Mouse (Mus musculus) urinary bladder, adult 18-20 months (tissue): ENCODE data around the gene Drap1.
"Not testable (repeated sequence)": the region's sequence is repeated elsewhere in the genome, so short reads cannot be mapped to it uniquely, and the experiment has no call there.

Experiments used
- DNase-seq, 2 experiments: peaks; one replicate each; pipeline ENCODE4 v3.0.0; 2022; ENCODE audit warnings: low spot score in 2 of 2, mixed read lengths in 2 of 2

Gene Drap1

DNA sequence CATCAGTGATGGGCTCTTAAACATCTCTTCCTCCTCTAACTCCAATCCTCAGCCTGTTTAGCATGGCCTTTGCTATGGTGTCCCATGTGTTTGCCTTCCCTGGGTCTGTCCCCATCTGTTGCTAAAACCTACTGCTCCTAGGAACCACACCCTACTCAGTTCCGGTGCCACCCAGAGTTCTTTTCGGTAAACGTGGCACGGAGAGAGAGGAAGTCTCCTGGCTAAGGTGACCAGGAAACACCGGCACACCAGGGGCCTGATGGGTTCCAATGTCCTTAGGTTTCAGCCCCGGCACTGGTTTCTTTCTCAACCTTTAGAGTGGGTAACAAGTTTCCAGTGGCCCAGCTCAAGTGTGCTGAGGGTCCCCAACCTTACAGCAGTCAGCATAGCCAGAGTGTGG, 4.2 kb downstream of the Drap1 start:
- DNase-seq: no peak

DNA sequence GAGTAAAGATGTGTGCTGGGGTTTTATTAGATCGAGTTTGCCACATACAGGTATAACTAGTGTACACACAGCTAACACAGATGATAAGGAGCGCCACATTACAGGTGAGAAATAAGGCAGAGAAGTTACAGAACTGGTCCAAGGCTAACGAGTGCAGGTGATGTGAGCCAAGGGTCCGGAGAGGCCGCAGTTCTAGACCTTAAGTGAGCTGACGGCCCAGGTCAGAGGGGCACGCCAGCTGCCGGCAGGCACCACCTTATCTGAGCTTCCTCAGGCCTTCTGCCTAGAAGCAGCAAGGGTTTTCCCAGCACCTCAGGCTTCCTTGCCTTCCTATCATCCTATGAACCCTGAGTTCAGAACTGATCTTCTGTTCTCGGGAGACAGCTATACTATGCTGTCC, 5.1 kb downstream of the Drap1 start:
- DNase-seq: no peak

DNA sequence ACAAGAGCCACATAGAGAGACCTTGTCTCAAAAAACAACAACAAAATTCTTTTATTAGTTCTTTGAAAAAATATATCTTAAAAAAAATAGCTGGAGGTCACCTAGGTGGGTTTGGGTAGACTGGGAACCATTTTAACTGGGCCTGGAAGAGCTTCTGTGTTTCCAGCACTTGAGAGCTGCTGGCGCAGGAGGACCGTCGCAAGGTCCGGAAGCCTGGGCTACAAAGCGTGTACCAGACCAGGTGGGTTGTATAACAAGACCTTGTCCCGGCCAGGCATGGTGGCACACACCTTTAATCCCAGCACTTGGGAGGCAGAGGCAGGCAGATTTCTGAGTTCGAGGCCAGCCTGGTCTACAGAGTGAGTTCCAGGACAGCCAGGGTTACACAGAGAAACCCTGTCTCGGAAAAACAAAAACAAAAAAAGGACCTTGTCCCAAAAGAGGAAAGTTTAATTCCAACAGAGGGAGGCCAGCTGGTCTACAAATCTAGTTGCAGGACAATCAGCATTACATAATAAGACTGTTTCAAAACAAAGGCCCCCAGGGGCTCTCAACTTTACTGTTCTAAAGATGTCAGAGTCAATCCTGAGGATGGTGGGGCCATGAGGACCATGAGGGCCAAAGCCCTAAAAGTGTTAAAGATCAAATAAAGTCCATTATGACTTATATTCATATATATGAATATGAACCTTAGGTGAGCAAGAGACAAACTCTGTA, 5.9 kb downstream of the Drap1 start:
- no peak for DNase-seq

DNA sequence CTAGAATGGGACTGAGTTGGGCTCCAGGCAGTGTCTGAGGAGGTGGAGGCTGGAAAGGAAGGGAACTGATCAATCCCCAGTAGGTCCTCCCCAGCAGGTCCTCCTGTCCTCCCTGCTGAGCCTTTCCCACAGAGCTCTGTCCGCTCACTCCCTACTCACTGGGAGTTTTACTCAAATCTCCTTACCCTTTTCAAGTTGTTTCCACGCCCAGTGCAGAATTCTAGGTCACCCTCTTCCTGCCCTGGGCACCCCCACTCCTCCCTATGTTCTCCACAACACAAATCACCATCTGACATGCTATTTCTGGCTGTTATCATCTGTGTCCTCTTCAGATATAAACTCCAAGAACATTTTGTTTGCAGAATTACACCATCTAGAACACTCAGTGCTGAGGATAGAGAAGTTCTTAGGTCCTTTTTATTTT, 10.2 kb downstream of the Drap1 start:
- peak in 1 of 2 experiments; percentile 41 for DNase-seq

DNA sequence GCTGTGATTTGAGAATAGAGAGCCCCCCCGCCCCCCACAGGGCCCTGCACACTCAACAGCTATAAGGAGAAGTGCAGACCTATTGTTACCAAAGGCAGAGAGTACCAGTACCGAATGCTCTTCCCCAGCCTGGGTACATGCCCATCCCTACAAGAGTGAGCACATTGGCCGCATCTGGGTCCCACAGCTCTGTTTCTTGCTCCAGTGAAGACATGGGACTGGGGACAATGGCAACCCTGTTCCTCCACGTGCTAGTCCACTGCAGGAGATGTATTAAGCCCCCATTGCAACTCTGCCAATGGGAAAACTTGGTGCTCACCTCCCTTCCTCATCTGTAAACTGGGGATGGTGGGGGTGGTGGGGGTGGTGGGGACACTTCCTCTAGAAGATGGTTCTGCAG, 10.9 kb downstream of the Drap1 start:
- no peak for DNase-seq

DNA sequence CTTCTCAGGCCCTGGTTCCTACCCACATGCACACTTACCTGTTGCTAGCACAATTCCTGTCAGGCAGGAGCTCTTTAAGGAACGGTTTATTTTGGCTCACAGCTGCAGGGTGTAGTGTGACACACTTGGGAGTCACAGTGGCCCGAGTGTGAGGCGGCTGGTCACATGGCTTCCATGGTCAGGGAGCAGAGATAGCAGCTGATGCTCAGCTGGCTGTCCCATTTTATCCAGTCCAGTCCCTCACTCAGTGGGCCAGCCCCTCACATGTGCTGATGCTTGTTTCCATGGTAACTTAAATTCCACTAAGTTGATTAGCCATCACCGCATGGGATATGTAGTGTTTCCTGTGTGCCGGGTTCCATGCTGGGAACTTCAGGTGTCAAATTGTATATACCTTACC, 12.8 kb downstream of the Drap1 start:
- no peak for DNase-seq

DNA sequence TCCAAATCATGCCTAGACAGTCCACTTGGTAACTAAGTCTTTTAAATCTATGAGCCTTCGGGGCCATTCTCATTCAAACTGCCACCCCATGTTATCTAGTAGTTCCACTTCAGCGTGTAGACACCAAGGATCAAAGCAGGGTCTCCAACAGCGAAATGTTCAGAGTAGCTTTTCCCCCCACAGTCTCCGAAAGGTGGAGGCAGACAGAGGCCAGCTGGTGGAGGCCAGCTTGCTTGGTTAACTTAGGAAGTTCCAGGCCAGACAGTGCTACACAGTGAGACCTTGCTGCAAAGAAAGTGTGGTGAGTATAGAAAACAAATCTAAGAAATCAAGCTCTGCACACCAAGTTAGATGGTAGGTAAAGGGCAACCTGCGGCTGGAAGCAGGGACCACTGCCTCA, 14.1 kb downstream of the Drap1 start:
- no peak for DNase-seq

DNA sequence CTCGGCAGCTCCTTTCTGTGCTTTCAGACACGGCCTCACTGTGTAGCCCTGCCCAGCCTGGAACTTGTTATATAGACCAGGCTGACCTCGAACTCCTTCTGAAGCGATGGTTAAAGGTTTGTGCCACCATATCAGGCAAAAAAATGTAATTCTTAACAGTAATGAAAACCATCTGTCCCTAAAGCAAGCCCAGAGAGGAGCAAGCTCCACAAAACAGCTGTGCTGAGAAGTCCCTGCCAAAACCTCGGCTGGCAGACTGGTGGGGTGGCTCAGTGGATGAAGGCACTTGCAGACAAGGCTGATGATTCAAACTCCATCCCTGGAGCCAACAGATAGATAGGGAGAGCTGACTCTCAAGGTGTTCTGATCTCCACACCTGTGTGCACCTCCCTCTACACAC, 15.7 kb downstream of the Drap1 start:
- no peak for DNase-seq

DNA sequence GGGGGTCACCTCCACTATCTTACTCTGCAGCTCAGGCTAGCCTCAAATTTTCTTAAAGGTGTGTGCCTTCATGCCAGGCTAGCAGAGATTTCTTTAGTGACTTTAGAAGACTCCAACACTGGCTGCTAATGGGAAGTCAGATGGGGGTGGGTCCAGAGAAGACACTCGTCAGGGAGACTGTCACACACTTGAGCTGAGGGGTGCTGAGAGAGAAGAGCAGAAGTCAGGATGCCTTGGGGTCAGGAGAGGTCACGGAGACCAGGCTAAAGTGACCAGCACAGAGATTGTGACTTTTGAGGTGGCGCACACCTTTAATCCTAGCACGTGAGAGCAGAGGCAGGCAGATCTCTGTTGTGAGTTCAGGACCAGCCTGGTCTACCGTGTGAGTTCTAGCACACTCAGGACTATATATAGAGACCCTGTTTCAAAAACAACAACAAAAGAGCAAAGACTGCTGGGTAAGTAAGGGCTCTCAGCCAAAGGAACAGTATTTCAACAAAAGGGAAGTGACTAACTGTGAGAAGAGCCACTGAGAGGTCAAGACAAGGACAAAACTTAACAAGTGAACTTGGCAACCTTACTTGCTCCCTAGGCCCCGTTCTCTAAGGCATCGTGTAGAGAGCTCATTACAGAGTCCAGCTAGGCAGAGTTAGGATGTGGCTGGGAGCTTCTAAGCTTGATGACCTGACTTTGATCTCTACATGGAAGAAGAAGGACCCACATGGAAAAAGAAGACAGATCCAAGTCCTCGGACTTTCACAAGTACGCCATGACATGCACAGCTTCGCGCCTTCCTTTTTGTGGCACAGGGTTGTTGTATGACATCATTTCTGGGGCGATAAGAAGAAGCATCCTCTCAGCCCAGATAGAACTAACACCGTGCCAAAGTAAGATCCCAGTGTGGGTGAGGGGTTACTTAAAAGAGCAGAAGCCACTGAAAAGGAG, 16.4 kb downstream of the Drap1 start:
- no peak for DNase-seq

DNA sequence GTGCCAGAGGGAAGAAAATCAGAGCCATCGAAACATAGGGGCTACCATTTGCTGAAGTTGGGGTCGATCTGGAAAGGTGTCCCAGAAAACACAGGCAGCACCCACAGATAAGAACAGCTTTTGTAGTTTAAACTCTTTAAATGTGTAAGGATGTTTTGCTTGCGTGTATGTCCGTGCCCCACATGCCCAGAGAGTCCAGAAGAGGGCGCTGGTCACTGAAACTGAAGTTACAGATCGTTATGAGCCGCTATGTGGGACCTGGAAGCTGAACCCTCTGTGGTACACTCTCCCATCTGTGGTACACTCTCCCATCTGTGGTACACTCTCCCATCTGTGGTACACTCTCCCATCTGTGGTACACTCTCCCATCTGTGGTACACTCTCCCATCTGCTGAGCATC, 17.6 kb downstream of the Drap1 start:
- DNase-seq: no peak

DNA sequence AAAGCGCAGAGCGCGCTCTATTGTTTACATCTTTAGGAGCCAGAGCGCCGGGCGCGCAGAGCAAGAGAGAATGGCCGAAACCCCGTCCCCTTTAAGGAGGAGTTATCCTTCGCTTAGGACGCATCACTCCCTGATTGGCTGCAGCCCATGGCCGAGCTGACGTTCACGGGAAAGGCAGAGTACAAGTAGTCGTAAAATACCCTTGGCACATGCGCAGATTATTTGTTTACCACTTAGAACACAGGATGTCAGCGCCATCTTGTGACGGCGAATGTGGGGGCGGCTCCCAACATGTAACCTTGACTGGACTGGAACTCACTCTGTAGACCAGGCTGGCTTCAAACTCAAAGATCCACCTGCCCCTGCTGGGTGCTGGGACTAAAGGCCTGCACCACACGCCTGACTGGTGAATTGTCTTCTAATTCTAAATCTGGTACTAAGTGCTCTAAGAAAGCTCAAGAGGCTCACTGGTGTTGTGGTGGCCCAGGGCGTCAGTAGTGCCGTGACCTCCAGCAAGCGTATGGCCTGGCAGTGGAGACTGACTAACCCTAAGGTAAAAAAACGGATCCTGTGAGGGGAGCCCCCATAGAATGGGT, 18.1 kb downstream of the Drap1 start:
- DNase-seq: not testable (repeated sequence)

DNA sequence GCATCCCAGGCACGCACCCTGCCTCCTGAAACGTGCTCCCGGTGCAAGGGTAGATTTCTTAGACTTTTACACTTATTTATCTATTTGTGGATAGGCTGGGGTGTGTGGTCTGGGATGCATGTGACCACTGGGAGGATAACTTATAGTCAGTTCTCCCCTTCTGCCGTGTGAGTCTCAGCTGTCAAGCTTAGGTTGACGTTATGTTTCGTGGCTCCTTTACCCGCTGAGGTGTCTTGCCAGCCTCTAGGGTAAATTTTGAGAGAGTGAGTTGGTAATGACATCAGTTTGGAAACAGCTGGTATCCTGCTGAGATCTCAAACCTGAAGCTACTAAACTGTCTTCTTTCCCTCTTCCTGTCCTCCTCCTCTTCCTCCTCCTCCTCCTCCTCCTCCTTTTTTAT, 18.9 kb downstream of the Drap1 start:
- DNase-seq: no peak

DNA sequence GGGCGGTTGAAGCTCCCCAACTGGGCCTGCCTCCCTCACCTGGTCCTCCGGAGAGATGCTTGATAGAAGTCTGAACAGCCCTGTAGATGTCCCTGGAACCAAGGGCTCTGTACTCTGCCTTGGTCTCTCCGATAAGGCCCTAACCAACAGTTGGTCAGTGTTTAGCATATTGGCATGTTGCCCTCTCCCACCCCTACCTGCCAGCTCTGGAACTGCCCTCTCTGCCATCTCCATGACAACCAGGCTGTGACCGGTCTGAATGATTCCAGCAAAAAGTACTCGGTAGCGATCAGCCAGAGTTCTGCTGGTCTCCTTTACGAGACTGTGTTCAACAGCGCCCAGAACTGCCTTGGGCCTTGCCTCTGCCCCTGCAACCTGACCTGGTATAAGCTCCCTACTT, 22.5 kb downstream of the Drap1 start, which contains the start of gene Tsga10ip:
TSS of gene Tsga10ip (minus strand) at position 234 of the 400 bp plus-strand sequence.
- DNase-seq: no peak

DNA sequence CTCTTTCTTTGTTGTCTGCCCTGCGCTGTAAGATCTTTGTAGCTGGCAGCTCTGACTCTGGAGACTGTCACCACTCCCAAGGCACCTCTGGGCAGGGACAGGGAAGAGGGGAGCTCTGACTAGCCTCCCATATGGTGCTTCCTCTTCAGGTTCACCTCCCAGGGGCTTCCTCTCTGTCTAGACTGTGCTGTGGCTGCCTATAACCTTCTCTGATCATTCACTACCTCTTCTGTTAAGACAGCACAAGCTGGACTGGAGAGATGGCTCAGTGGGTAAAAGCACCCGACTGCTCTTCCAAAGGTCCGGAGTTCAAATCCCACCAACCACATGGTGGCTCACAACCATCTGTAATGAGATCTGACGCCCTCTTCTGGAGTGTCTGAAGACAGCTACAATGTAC, 23.7 kb downstream of the Drap1 start:
- not testable (repeated sequence) for DNase-seq

DNA sequence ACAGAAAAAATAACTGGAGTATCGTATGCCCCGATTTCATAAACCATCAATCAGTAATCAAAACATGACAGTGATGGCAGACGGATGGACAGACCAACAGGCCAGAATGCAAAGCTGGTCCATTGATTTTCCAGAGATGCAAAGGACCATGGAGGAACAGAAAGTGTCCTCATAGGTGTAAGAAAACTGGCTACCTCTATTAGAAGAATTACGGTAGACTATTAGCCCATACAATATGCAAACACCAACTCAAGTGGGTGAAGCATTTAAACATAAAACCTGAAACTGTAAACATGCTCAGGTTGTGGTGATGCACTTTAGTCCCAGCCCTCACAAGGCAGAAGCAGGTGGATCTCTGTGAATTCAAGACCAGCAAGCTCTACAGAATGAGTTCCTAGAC, 29.4 kb downstream of the Drap1 start:
- no peak for DNase-seq

DNA sequence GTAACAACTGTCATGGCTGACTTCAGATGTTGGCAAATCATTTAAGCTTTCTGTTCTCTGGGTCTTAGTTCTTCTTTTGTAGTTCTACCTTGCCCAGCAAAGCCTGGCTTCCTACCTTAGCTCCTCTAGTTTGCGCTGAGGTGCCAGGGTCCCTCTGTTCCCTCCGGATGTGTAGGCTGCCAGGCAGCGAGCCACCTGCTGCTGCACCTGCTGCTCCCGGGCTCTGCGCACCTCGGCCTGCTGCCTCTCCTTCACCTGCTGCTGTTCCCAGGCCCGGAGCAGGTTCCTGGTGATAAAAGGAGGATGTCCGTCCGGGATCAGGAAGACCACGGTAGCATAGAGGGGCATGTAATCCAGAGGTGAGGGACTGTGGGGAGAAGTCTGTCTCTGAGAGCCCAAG, 30.6 kb downstream of the Drap1 start:
- no peak for DNase-seq

DNA sequence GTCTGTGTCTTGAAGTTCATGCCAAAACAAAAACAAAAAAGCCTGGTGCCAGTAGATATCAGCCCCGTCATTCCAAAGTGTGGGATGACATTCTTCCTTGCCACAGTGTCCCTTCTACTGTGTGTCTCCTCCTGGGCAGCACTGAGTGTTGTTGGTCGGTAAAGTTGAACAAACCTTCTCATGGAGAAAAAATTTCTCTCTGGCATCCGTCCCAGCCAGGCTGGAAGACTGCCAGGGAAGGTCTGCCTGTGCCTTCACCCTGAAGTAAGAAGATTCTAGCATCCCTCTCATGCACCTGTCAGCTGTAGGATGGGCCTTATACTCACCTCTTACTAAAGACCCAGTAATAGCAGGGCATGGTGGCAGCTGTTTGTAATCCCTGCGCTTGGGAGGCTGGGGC, 31.9 kb downstream of the Drap1 start:
- peak; percentile 42 to 54 for DNase-seq

DNA sequence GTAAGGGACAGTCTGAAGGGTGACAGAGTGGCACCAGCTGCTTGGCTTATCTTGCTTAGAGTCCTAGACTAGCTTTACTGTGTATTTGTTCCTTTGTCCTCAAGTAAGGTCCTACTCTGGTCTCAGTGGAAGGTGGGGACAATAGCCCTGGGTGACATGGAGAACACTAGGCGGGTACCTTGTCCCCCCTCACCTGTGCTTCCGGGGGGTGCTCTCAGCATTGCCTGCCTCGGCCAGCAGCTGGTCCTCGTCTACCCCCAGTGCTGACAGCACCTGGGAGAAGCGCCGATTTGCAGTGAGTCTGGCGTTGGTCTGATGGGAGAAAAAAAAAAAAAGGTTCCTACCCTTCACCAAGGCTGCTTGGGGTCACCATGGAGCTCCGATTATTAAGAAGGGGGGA, 34.4 kb downstream of the Drap1 start:
- DNase-seq: no peak

DNA sequence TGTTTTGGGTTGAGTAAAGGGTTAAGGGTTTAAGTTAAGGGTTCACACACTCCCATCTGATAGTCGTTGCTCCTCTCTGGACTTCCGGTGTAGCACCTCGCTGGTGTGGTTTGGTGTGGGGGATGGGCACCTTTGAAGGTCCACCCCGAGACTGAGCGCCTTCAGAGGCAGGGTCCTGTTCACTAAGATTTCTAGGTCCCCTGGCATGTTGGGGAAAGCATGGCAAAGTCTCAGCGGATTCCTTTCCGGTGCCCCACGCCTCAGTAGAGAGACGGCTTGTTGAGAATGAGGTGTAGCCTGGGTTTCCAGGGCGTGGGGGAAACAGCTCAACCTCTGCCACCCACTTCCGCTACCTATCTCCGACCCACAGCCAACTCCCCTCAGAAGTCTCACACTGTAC, 35.1 kb downstream of the Drap1 start:
- DNase-seq: peak; percentile 27 to 43

DNA sequence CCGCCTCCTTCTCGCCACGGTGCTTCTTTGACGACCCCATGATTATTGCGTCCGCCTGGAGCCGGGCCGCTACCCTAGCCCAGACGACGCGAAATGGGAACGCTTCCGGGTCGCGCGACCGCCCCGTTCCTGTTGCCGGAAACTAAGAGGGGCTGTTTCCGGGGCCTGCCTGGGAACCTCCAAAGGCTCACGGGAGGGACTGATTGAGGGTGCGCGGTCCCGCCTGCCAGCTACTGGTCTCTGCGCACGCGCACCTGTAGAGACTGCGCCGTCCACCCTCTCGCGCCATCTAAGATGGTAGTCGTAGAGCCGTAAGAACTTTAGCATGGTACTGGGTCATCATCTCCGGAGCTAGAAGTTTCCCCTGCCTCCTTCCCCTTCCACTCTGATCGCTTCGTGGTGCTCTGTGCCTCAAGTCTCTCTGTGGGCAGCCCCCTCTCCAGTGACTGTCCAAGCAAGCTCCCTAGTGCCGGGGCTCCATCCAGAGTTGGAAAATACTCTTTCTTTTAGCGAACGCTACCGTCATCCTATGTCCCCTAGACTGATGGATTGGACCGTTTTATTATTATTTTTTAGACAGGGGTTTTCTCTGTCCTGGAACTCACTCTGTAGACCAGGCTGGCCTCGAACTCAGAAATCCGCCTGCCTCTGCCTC, 36.1 kb downstream of the Drap1 start, which contains the start of gene Sart1:
TSS of gene Sart1 (minus strand) at position 116 of the 655 bp plus-strand sequence.
- peak; percentile 82 to 95 for DNase-seq

DNA sequence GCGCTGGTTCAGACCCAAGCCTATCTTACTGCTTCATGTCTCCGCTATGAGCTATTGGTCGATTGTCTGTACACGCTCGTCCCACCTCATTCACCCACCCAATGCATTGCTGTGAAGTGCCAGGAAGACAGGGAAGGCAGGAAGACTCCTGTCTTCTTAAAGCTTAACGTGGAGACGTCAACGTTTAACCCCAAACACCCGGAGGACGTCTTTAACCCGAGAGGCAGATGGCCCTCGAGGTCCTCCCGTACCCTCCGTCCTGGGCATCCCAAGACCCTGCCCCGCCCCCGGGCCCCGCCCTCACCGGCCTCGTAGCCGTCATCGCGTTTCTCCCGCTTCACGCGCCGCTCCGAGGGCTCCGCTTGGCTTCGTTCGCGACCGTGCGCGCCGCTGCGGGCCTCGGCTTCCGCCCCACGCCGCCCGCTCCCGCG, 36.8 kb downstream of the Drap1 start:
- DNase-seq: no peak

DNA sequence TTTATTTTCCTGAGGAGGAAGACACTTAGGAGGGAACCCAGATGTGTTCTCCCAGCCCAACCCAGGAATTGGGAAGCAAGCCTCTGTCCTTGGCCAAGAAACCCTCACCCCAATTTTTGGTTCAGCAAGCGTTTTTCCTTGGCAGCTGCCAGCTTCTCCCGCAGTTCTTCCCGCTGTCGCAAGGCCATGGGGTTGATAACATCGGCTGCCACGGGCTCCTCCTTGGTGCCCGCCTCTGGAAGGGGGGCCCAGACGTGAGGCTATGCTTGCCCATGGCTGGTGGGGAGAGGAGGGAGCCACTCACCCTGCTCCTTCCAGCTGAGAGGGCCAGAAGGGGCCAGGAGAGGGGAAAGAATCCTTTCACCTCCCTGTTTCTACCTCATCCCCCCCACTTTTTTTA, 40.1 kb downstream of the Drap1 start:
- DNase-seq: no peak
